Mouse (Mus musculus) megakaryocyte, embryonic 14.5 days (primary cell): ENCODE data around the gene Ubxn11. TPM values are rescaled to one million over a fixed set of nuclear protein-coding genes. Genes with fewer than 3 reads are reported as not detected.
A peak's percentile ranks its signal among the peaks of the same experiment; 100 is the strongest.
"Not testable (repeated sequence)": the region's sequence is repeated elsewhere in the genome, so short reads cannot be mapped to it uniquely, and the experiment has no call there.

Experiments
- H3K27me3 ChIP-seq: replicated peaks from 2 replicates; pipeline ENCODE3; 2012; ENCODE audit warnings: inconsistent platforms
- H3K36me3 ChIP-seq: replicated peaks from 2 replicates; pipeline ENCODE3; 2012; ENCODE audit warnings: low read length, inconsistent platforms, mixed read lengths
- H3K4me1 ChIP-seq: 2 replicates; pipeline ENCODE4 v1.6.1; 2012; ENCODE audit warnings: inconsistent platforms
- H3K4me3 ChIP-seq: replicated peaks from 2 replicates; pipeline ENCODE3; 2012; ENCODE audit warnings: moderate library complexity, mild to moderate bottlenecking, inconsistent platforms
- H3K9me3 ChIP-seq: 2 replicates; pipeline ENCODE4 v1.6.1; 2012; ENCODE audit warnings: inconsistent platforms
- FLI1 ChIP-seq: IDR thresholded peaks from 2 replicates; pipeline ENCODE4 v1.6.1; 2012; ENCODE audit warnings: low read length, inconsistent platforms, mixed read lengths
- GATA1 ChIP-seq: IDR thresholded peaks from 3 replicates; pipeline ENCODE4 v1.6.1; 2012; ENCODE audit warnings: mixed read lengths, low read length, inconsistent platforms, borderline replicate concordance
- polyA plus RNA-seq: library from polyadenylated mRNA; stranded (reverse); fragments of >175 nt; gene quantifications from 2 replicates; pipeline ENCODE4 v1.2.3, GENCODE M21; 2012; ENCODE audit warnings: low replicate concordance; ENCODE audit not compliant: insufficient read depth

Gene Ubxn11
- polyA plus RNA-seq, 1 experiment: 69.8 TPM

DNA sequence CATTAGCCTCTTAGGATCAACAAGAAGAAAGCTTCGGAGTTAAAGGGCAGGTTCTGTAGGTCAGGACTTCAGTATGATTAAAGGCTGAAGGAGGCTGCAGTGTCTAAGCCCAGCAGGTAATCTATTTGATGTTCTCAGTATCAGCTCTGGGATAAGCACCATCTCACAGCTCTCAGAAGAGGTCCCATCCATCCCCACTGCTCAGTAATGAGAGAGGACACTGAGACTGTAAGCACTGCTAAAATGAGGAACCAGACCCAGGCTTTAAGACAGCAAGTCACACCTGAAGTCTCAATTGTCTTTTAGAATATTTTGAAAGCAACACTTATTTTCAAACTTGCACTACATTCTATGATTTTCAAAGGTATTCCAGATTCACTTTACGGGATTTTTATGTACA is 55.2 kb downstream of the Ubxn11 start:
- no peak for TF ChIP-seq GATA1
- no peak for TF ChIP-seq FLI1
- Histone ChIP-seq H3K36me3 (peaks cover 57% of the 10 kb centered on the region), H3K4me1 (no peaks in the 10 kb centered on the region), H3K9me3 (no peaks in the 10 kb centered on the region), H3K27me3 (no peaks in the 10 kb centered on the region), H3K4me3 (no peak overlapping the region)

DNA sequence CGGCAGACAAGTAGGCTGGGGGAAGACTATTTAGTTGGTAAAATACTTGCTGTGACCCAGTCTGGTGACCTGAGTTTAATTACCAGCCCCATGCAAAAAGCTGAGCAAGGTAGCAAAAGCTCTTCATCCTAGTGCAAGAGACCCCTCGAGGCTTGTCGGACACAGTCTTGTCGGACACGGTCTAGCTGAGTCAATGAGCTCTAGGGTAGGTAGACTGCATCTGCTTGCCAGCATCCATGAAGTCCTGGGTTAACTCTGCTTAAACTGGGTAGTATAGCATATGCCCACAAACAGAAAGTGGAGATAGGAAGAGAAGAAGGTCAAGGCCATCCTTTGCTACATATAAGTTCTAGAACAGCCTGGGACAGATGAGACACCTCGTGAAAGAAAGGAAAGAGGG is 56.4 kb downstream of the Ubxn11 start:
- Histone ChIP-seq H3K4me3 (no peak overlapping the region), H3K27me3 (no peaks in the 10 kb centered on the region), H3K9me3 (no peaks in the 10 kb centered on the region), H3K4me1 (no peaks in the 10 kb centered on the region), H3K36me3 (peaks cover 45% of the 10 kb centered on the region)
- TF ChIP-seq FLI1 (no peak), GATA1 (no peak)

DNA sequence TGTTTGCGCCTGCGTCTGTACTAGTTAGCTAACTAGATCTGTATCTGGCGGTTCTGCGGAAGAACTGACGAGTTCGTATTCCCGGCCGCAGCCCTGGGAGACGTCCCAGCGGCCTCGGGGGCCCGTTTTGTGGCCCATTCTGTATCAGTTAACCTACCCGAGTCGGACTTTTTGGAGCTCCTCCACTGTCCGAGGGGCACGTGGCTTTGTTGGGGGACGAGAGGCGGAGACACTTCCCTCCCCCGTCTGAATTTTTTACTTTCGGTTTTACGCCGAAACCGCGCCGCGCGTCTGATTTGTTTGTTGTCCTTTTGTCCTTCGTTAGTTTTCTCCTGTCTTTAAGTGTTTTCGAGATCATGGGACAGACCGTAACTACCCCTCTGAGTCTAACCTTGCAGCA is 57.7 kb downstream of the Ubxn11 start:
- H3K4me3 ChIP-seq: peak overlapping the region; percentile 80
- H3K27me3 ChIP-seq, H3K9me3 ChIP-seq, H3K4me1 ChIP-seq: not testable (repeated sequence)
- peaks cover 38% of the 10 kb centered on the region for H3K36me3 ChIP-seq

DNA sequence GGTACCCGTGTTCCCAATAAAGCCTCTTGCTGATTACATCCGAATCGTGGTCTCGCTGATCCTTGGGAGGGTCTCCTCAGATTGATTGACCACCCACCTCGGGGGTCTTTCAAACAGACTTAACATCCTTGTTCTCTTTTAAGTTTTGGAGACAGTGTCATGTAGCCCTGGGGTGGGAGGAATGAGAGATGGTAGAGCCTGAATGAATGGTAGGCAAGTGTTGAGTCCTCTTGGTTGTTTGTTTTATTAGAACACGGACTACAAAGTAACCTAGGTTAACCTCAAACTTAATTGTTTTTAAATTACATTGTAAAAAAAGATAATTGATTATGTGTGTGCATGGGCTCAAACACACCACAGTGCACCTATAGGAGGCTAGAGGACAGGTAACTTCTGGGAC is 62.2 kb downstream of the Ubxn11 start:
- no peak for TF ChIP-seq GATA1
- no peak for TF ChIP-seq FLI1
- H3K4me3 ChIP-seq: no peak overlapping the region
- peaks cover 4% of the 10 kb centered on the region; the same call in 1 of the 2 replicates for H3K4me1 ChIP-seq
- H3K27me3 ChIP-seq: no peaks in the 10 kb centered on the region
- no peaks in the 10 kb centered on the region for H3K9me3 ChIP-seq
- H3K36me3 ChIP-seq: peaks cover 31% of the 10 kb centered on the region

DNA sequence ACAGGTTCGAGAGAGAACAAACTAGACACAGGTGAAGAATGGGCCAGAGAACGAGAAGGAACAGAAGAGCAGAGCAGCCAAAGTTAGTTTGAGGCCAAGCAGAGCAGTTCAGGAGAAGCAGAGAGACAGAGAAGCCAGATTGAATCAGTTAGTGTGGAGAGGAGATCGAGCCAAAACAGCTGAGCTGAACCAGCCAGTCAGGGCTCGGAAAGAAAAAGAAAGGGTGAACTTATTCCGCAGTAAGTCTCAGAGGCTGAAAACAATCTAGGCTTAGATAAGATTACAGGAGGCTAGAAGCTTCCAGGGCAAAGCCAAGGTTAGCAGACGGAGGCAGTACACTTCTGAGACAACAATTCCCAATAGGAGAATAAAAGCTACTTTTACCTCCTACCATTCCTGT is 62.7 kb downstream of the Ubxn11 start:
- Histone ChIP-seq H3K9me3 (no peaks in the 10 kb centered on the region), H3K4me1 (peaks cover 4% of the 10 kb centered on the region; the same call in 1 of the 2 replicates), H3K27me3 (no peaks in the 10 kb centered on the region), H3K4me3 (no peak overlapping the region), H3K36me3 (peaks cover 34% of the 10 kb centered on the region)
- TF ChIP-seq GATA1 (no peak), FLI1 (no peak)

DNA sequence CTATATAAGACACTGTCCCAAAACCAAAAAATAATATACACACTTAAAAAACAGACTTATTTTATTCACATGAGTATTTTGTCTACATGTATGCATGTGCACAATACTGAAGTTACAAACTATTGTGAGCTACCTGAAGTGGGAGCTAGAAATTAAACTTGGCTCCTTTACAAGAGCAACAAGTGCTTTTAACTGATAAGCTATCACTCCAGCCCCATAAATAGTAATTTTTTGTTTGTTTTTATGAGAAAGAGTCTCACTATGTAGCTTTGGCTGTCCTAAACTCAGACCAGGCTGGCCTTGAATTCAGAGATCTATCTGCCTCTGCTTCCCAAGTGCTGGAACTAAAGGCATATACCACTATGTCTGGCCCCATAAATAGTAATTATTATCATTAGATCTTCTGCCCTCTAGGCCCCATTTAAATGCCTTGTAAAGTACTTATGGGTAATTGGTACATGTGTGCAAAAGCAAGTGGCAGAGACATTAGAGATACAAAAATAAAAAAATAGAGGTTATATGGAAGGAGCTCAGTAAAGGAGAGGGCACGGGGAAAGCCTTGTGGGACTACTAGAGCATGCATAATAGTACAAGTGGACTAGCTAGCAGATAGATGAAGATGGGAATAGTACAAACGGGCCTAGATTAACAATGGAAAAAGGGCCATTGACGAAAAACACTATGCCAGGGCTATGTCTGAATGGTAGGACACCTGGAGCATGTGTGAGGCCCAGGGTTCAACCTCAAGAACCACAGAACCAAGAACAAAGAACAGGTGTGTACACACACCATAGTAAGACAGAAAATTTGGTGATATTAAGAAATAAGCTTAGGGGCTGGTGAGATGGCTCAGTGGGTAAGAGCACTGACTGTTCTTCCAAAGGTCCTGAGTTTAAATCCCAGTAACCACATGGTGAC is 63.4 kb downstream of the Ubxn11 start:
- TF ChIP-seq FLI1 (no peak), GATA1 (no peak)
- Histone ChIP-seq H3K27me3 (no peaks in the 10 kb centered on the region), H3K9me3 (no peaks in the 10 kb centered on the region), H3K4me1 (peaks cover 4% of the 10 kb centered on the region; the same call in 1 of the 2 replicates), H3K36me3 (peaks cover 38% of the 10 kb centered on the region), H3K4me3 (no peak overlapping the region)

DNA sequence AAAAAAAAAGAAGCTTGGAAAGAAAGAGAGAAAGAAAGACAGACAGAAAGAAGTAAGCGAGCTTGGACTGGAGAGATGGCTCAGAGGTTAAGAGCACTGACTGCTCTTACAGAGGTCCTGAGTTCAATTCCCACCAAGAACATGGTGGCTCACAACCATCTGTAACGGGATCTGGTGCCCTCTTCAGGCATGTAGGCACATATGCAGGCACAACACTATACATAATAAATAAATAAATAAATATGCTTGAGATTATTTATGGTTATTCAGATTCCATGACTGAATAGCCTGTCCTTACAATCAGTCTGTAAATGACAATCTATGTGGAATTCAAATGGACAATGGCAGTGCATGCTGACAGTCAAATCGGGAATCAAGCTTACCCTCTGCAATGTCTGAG is 64.5 kb downstream of the Ubxn11 start:
- TF ChIP-seq FLI1 (no peak), GATA1 (no peak)
- no peaks in the 10 kb centered on the region for H3K27me3 ChIP-seq
- H3K36me3 ChIP-seq: peaks cover 46% of the 10 kb centered on the region
- no peaks in the 10 kb centered on the region for H3K9me3 ChIP-seq
- peaks cover 4% of the 10 kb centered on the region; the same call in 1 of the 2 replicates for H3K4me1 ChIP-seq
- H3K4me3 ChIP-seq: no peak overlapping the region

DNA sequence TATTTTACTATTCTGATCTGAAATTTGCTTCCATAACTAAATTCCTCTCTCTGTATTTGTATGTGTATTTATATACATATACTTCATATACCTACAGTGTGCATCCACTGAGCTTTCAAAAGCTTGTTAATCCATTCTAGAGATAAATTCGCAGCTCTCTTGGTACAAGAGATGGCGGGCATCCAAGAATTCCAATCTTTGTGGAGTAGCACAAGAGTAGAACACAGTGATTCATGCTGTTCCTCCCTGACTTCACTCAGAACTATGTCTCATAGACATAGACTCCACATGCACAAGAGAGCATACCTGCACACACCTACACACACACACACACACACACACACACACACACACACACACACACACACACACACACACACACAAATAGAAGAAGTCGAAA is 70.0 kb downstream of the Ubxn11 start:
- TF ChIP-seq FLI1: no peak
- TF ChIP-seq GATA1: no peak
- no peaks in the 10 kb centered on the region for H3K27me3 ChIP-seq
- no peaks in the 10 kb centered on the region for H3K9me3 ChIP-seq
- peaks cover 43% of the 10 kb centered on the region for H3K36me3 ChIP-seq
- peaks cover under 1% of the 10 kb centered on the region; the same call in 1 of the 2 replicates for H3K4me1 ChIP-seq
- H3K4me3 ChIP-seq: no peak overlapping the region

Other genes starting within 250 kb of the Ubxn11 start
- 35.6 and 41.3 TPM in 2 replicates for gene Rps6ka1, start 214.8 kb upstream of the Ubxn11 start, polyA plus RNA-seq
- 89.8 and 993 TPM in 2 replicates for gene Hmgn2, start 133.9 kb upstream of the Ubxn11 start, polyA plus RNA-seq
- 4.5 and 32.2 TPM in 2 replicates for gene Dhdds, start 101.7 kb upstream of the Ubxn11 start, polyA plus RNA-seq
- gene Lin28a, start 83.7 kb upstream of the Ubxn11 start, polyA plus RNA-seq: not detected in 2 replicates
- not detected in 2 replicates for gene Zfp683, start 48.7 kb upstream of the Ubxn11 start, polyA plus RNA-seq
- not detected in 2 replicates for gene Crybg2, start 41.8 kb upstream of the Ubxn11 start, polyA plus RNA-seq
- 77.0 and 307 TPM in 2 replicates for gene Cd52, start 7.5 kb upstream of the Ubxn11 start, polyA plus RNA-seq
- 1,646 and 1,679 TPM in 2 replicates for gene Sh3bgrl3, start 26.2 kb downstream of the Ubxn11 start, polyA plus RNA-seq
- 10.9 and 19.9 TPM in 2 replicates for gene Cep85, start 84.5 kb downstream of the Ubxn11 start, polyA plus RNA-seq
- not detected in 2 replicates for gene Gm7534, start 100.4 kb downstream of the Ubxn11 start, polyA plus RNA-seq
- gene Catsper4, start 124.8 kb downstream of the Ubxn11 start, polyA plus RNA-seq: not detected in 2 replicates
- not detected in 2 replicates for gene Cnksr1, start 135.8 kb downstream of the Ubxn11 start, polyA plus RNA-seq
- gene E130218I03Rik, start 141.1 kb downstream of the Ubxn11 start, polyA plus RNA-seq: not detected in 2 replicates
- 27.6 and 28.1 TPM in 2 replicates for gene Zfp593, start 143.0 kb downstream of the Ubxn11 start, polyA plus RNA-seq
- gene Gm30191, start 144.4 kb downstream of the Ubxn11 start, polyA plus RNA-seq: not detected in 2 replicates
- gene Grrp1, start 151.5 kb downstream of the Ubxn11 start, polyA plus RNA-seq: not detected in 2 replicates
- 0.20 TPM in 1 of 2 replicates, not detected in the other for gene Pdik1l, start 185.3 kb downstream of the Ubxn11 start, polyA plus RNA-seq
- gene Trim63, start 212.6 kb downstream of the Ubxn11 start, polyA plus RNA-seq: not detected in 2 replicates
- 1.1 TPM in 1 of 2 replicates, not detected in the other for gene Slc30a2, start 240.6 kb downstream of the Ubxn11 start, polyA plus RNA-seq